Mouse (Mus musculus) heart, adult 2 months (tissue): ENCODE measurements around the gene Gm3138. TPM values are rescaled to one million over a fixed set of nuclear protein-coding genes. Genes with fewer than 3 reads are reported as not detected.
A peak's percentile ranks its signal among the peaks of the same experiment; 100 is the strongest.
"Not testable (repeated sequence)": the region's sequence is repeated elsewhere in the genome, so short reads cannot be mapped to it uniquely, and the experiment has no call there.

Experiments
- DNase-seq, 2 experiments: peaks; one replicate each; pipeline ENCODE4 v3.0.0; 2021
- H3K27ac ChIP-seq: fragments of 200-600 bp; 2 replicates; pipeline ENCODE4 v1.8.1; 2022
- H3K27me3 ChIP-seq: fragments of 200-500 bp; 2 replicates; pipeline ENCODE4 v1.6.1; 2012; ENCODE audit warnings: mild to moderate bottlenecking, low read length, inconsistent platforms, mixed read lengths; ENCODE audit not compliant: control insufficient read depth, insufficient read depth
- H3K36me3 ChIP-seq: fragments of 200-500 bp; 2 replicates; pipeline ENCODE4 v1.6.1; 2012; ENCODE audit warnings: low read length, inconsistent platforms; ENCODE audit not compliant: control insufficient read depth, insufficient read depth
- H3K4me1 ChIP-seq: fragments of 200-500 bp; 2 replicates; pipeline ENCODE4 v1.6.1; 2011; ENCODE audit warnings: low read length; ENCODE audit not compliant: control insufficient read depth, insufficient read depth
- H3K4me3 ChIP-seq: fragments of 200-600 bp; 2 replicates; pipeline ENCODE4 v1.8.1; 2022
- H3K79me2 ChIP-seq: fragments of 200-500 bp; replicated peaks from 2 replicates; pipeline ENCODE4 v1.6.1; 2012; ENCODE audit warnings: mild to moderate bottlenecking, inconsistent platforms, low read length, moderate library complexity, mixed read lengths; ENCODE audit not compliant: control insufficient read depth, insufficient read depth
- H3K9ac ChIP-seq: fragments of 200-500 bp; 2 replicates; pipeline ENCODE4 v1.6.1; 2012; ENCODE audit warnings: low read depth, mild to moderate bottlenecking, control low read depth, inconsistent platforms, low read length, mixed read lengths
- WGBS: fragments of 180-500 bp; shearing (Covaris S2); methylation state at CpG from one replicate; pipeline ENCODE4 v1.1.7; 2018; 5-methylcytosine and 5-hydroxymethylcytosine counted together
- intact Hi-C: fragments of 180-260 bp; cut with DNase I; formaldehyde crosslinking; loops from one replicate; pipeline ENCODE4 v1.15.1; 2025
- long read RNA-seq: library from polyadenylated mRNA; stranded (forward); transcript quantifications from one replicate; pipeline ENCODE4 v2.0.0, GENCODE M21; 2021
- polyA plus RNA-seq: library from polyadenylated mRNA; depleted of rRNA; stranded (reverse); fragments of >200 nt; gene quantifications from 2 replicates; pipeline ENCODE4 v1.2.3, GENCODE M21; 2012; rRNA removed
- total RNA-seq, 2 experiments: library from RNA; stranded (reverse); gene quantifications; 2 replicates each; pipeline ENCODE4 v1.2.3; 2021

The Gm3138 gene
- total RNA-seq = not detected
- not detected in 2 replicates for polyA plus RNA-seq
- long read RNA-seq = 0 reads

- intact Hi-C loops = not testable (repeated sequence)
- no CpG with 5 or more reads among the region's 2 CpGs for WGBS
These were observed at the start of gene Gm3138 for GRCm38 (mm10) chr14:4249331-4249730. TSS of gene Gm3138 (plus strand) at chr14:4249631.

GRCm38 (mm10) chr14:4269238-4269950, 20.0 kb downstream of the Gm3138 start:
- intact Hi-C loops, H3K27ac ChIP-seq, H3K27me3 ChIP-seq, H3K9ac ChIP-seq, H3K79me2 ChIP-seq, H3K4me3 ChIP-seq, H3K4me1 ChIP-seq, H3K36me3 ChIP-seq, DNase-seq: not testable (repeated sequence)
- 69% methylated on average over 2 of the region's 2 CpGs for WGBS

More at GRCm38 (mm10) chr14:4249331-4249730, at the start of gene Gm3138:
- H3K4me1 ChIP-seq, H3K4me3 ChIP-seq, H3K36me3 ChIP-seq, H3K9ac ChIP-seq, H3K27me3 ChIP-seq, H3K79me2 ChIP-seq, H3K27ac ChIP-seq, DNase-seq: not testable (repeated sequence)

- peak in 1 of 2 experiments; percentile 23 for DNase-seq
- H3K27me3 ChIP-seq, H3K36me3 ChIP-seq, H3K4me3 ChIP-seq, H3K9ac ChIP-seq, H3K27ac ChIP-seq, intact Hi-C loops, H3K4me1 ChIP-seq, H3K79me2 ChIP-seq: not testable (repeated sequence)
- 71% methylated on average over 3 of the region's 3 CpGs for WGBS
These were observed 30.4 kb downstream of the Gm3138 start for GRCm38 (mm10) chr14:4279828-4280227.

Other genes with a start within 250 kb of the Gm3138 start
- gene Gm5796, start 225.7 kb upstream of the Gm3138 start, total RNA-seq = under 1 TPM in 1 of 2 experiments, not detected in 1; 0.57 TPM
- 0.14 TPM in 1 of 2 replicates, not detected in the other for gene Gm5796, start 225.7 kb upstream of the Gm3138 start, polyA plus RNA-seq
- gene Gm3115, start 165.5 kb upstream of the Gm3138 start, total RNA-seq = under 1 TPM in 1 of 2 experiments, not detected in 1; 0.16 TPM
- not detected in 2 replicates for gene Gm3115, start 165.5 kb upstream of the Gm3138 start, polyA plus RNA-seq
- under 1 TPM; 0.31 to 0.66 TPM for gene Gm8108, start 139.1 kb upstream of the Gm3138 start, total RNA-seq
- 0.41 and 0.61 TPM in 2 replicates for gene Gm8108, start 139.1 kb upstream of the Gm3138 start, polyA plus RNA-seq
- not detected for gene Gm3127, start 84.6 kb upstream of the Gm3138 start, total RNA-seq
- not detected in 2 replicates for gene Gm3127, start 84.6 kb upstream of the Gm3138 start, polyA plus RNA-seq
- not detected for gene Gm2974, start 67.1 kb upstream of the Gm3138 start, total RNA-seq
- gene Gm2974, start 67.1 kb upstream of the Gm3138 start, polyA plus RNA-seq = 0.51 TPM in 1 of 2 replicates, not detected in the other
- not detected for gene Gm3149, start 67.7 kb downstream of the Gm3138 start, total RNA-seq
- gene Gm3149, start 67.7 kb downstream of the Gm3138 start, polyA plus RNA-seq = not detected in 2 replicates
- gene 2610042L04Rik, start 85.1 kb downstream of the Gm3138 start, total RNA-seq = under 1 TPM in 1 of 2 experiments, not detected in 1; 0.16 TPM
- not detected in 2 replicates for gene 2610042L04Rik, start 85.1 kb downstream of the Gm3138 start, polyA plus RNA-seq
- not detected for gene Gm3159, start 147.9 kb downstream of the Gm3138 start, total RNA-seq
- not detected in 2 replicates for gene Gm3159, start 147.9 kb downstream of the Gm3138 start, polyA plus RNA-seq
- gene Gm3164, start 165.8 kb downstream of the Gm3138 start, total RNA-seq = under 1 TPM in 1 of 2 experiments, not detected in 1; 0.29 TPM
- gene Gm3164, start 165.8 kb downstream of the Gm3138 start, polyA plus RNA-seq = 0.21 and 0.38 TPM in 2 replicates
- gene Gm3173, start 181.4 kb downstream of the Gm3138 start, total RNA-seq = 1 to 10 TPM in 1 of 2 experiments, not detected in 1; 1.2 TPM
- gene Gm3173, start 181.4 kb downstream of the Gm3138 start, polyA plus RNA-seq = 0.76 TPM in 1 of 2 replicates, not detected in the other
- gene Gm3182, start 232.1 kb downstream of the Gm3138 start, total RNA-seq = not detected
- not detected in 2 replicates for gene Gm3182, start 232.1 kb downstream of the Gm3138 start, polyA plus RNA-seq